Mouse (Mus musculus) lung, postnatal 0 days (tissue): ENCODE data around the gene Fbxw8. TPM values are rescaled to one million over a fixed set of nuclear protein-coding genes. Genes with fewer than 3 reads are reported as not detected.
A peak's percentile ranks its signal among the peaks of the same experiment; 100 is the strongest.

Experiments used
- ATAC-seq: fragments of 200-750 bp; cut with Nextera tagmentation; 2 replicates; pipeline ENCODE4 v1.8.0; 2017; ENCODE audit warnings: moderate library complexity
- DNase-seq: peaks from one replicate; pipeline ENCODE4 v3.0.0-alpha.2; 2016; ENCODE audit warnings: low spot score
- H3K27ac ChIP-seq: fragments of 300-500 bp; sonication (generic); 2 replicates; pipeline ENCODE4 v1.5.1; 2014; ENCODE audit warnings: antibody characterized with exemption, mild to moderate bottlenecking, low read length, mixed read lengths
- H3K27me3 ChIP-seq: fragments of 300-500 bp; sonication (generic); replicated peaks from 2 replicates; pipeline ENCODE4 v1.6.1; 2014; ENCODE audit warnings: low read length, mixed read lengths; ENCODE audit not compliant: insufficient read depth
- H3K36me3 ChIP-seq: fragments of 300-500 bp; sonication (generic); 2 replicates; pipeline ENCODE4 v1.6.1; 2014; ENCODE audit warnings: low read length, mixed read lengths; ENCODE audit not compliant: insufficient read depth
- H3K4me1 ChIP-seq: fragments of 300-500 bp; sonication (generic); 2 replicates; pipeline ENCODE4 v1.6.1; 2014; ENCODE audit warnings: antibody characterized with exemption, low read depth, low read length, mixed read lengths; ENCODE audit not compliant: insufficient read depth
- H3K4me2 ChIP-seq: fragments of 300-500 bp; sonication (generic); replicated peaks from 2 replicates; pipeline ENCODE4 v1.6.1; 2014; ENCODE audit warnings: low read depth, mild to moderate bottlenecking, low read length, moderate library complexity, mixed read lengths
- H3K4me3 ChIP-seq: fragments of 300-500 bp; sonication (generic); 2 replicates; pipeline ENCODE4 v1.5.1; 2014; ENCODE audit warnings: low read depth, low read length
- H3K9ac ChIP-seq: fragments of 300-500 bp; sonication (generic); replicated peaks from 2 replicates; pipeline ENCODE4 v1.6.1; 2014; ENCODE audit warnings: low read depth, mild to moderate bottlenecking
- H3K9me3 ChIP-seq: fragments of 300-500 bp; sonication (generic); 2 replicates; pipeline ENCODE4 v1.6.1; 2016; ENCODE audit warnings: low read length, mixed read lengths
- CTCF ChIP-seq: IDR thresholded peaks from 2 replicates; pipeline ENCODE4 v1.5.1; 2016; ENCODE audit warnings: antibody characterized with exemption, mild to moderate bottlenecking
- EP300 ChIP-seq: IDR thresholded peaks from 2 replicates; pipeline ENCODE4 v1.6.1; 2016; ENCODE audit warnings: antibody characterized with exemption, mild to moderate bottlenecking, control low read depth
- WGBS: fragments of 180-500 bp; shearing (Covaris S2); extraction: QIAGEN DNeasy Blood & Tissue Kit; methylation state at CpG from one replicate; pipeline ENCODE4 v1.1.7; 2014; 5-methylcytosine and 5-hydroxymethylcytosine counted together
- polyA plus RNA-seq: library from polyadenylated mRNA; unstranded; fragments of >200 nt; fragmentation: Nextera tagmentation; extraction: Ambion mirVana; gene quantifications from 2 replicates; pipeline ENCODE4 v1.2.1, GENCODE M21; 2015

Gene Fbxw8
- polyA plus RNA-seq, 1 experiment from 2014 or later: 27.9 TPM

- DNase-seq: no peak
- Histone ChIP-seq H3K4me3 (no peak overlapping the region), H3K27me3 (no peaks in the 10 kb centered on the region), H3K4me2 (no peak overlapping the region), H3K9me3 (no peaks in the 10 kb centered on the region), H3K36me3 (no peaks in the 10 kb centered on the region; the same call in 1 of the 2 replicates), H3K27ac (no peak overlapping the region), H3K9ac (no peak overlapping the region), H3K4me1 (no peaks in the 10 kb centered on the region)
- ATAC-seq: no peak
- WGBS: 90% methylated on average over 14 of the region's 18 CpGs
- TF ChIP-seq EP300 (no peak), CTCF (no peak)
Measured at GRCm38 (mm10) chr5:118061391-118061790, 93.9 kb downstream of the Fbxw8 start.

- no peak for DNase-seq
- TF ChIP-seq EP300: no peak
- TF ChIP-seq CTCF: no peak
- H3K27ac ChIP-seq: no peak overlapping the region
- H3K9ac ChIP-seq: no peak overlapping the region
- H3K9me3 ChIP-seq: no peaks in the 10 kb centered on the region
- no peak overlapping the region for H3K4me2 ChIP-seq
- ATAC-seq: no peak
- H3K4me1 ChIP-seq: no peaks in the 10 kb centered on the region
- H3K27me3 ChIP-seq: no peaks in the 10 kb centered on the region
- 85% methylated on average over 9 of the region's 9 CpGs for WGBS
- H3K36me3 ChIP-seq: no peaks in the 10 kb centered on the region
- no peak overlapping the region for H3K4me3 ChIP-seq
Measured at GRCm38 (mm10) chr5:118059646-118060045, 95.6 kb downstream of the Fbxw8 start.

GRCm38 (mm10) chr5:118058858-118059257 is 96.4 kb downstream of the Fbxw8 start:
- Histone ChIP-seq H3K36me3 (no peaks in the 10 kb centered on the region), H3K27ac (no peak overlapping the region), H3K4me3 (no peak overlapping the region), H3K4me2 (no peak overlapping the region), H3K4me1 (no peaks in the 10 kb centered on the region), H3K9me3 (no peaks in the 10 kb centered on the region), H3K9ac (no peak overlapping the region), H3K27me3 (no peaks in the 10 kb centered on the region)
- TF ChIP-seq EP300: no peak
- no peak for TF ChIP-seq CTCF
- no peak for ATAC-seq
- no peak for DNase-seq
- 82% methylated on average over 10 of the region's 10 CpGs for WGBS

- no peaks in the 10 kb centered on the region for H3K4me1 ChIP-seq
- H3K36me3 ChIP-seq: no peaks in the 10 kb centered on the region
- no peak overlapping the region for H3K27ac ChIP-seq
- TF ChIP-seq CTCF (no peak), EP300 (no peak)
- DNase-seq: peak; percentile 31
- H3K4me2 ChIP-seq: no peak overlapping the region
- H3K9me3 ChIP-seq: no peaks in the 10 kb centered on the region
- H3K27me3 ChIP-seq: no peaks in the 10 kb centered on the region
- H3K4me3 ChIP-seq: no peak overlapping the region
- WGBS: 29% methylated on average over 8 of the region's 8 CpGs
- ATAC-seq: peak; percentile 50
- no peak overlapping the region for H3K9ac ChIP-seq
Measured at GRCm38 (mm10) chr5:118057508-118058111, 97.7 kb downstream of the Fbxw8 start.

GRCm38 (mm10) chr5:118053205-118053604 is 102.1 kb downstream of the Fbxw8 start:
- H3K4me3 ChIP-seq: no peak overlapping the region
- no peak overlapping the region for H3K27ac ChIP-seq
- no peaks in the 10 kb centered on the region for H3K36me3 ChIP-seq
- H3K27me3 ChIP-seq: no peaks in the 10 kb centered on the region
- 87% methylated on average over 2 of the region's 2 CpGs for WGBS
- no peaks in the 10 kb centered on the region for H3K4me1 ChIP-seq
- H3K4me2 ChIP-seq: no peak overlapping the region
- no peak overlapping the region for H3K9ac ChIP-seq
- DNase-seq: no peak
- no peaks in the 10 kb centered on the region for H3K9me3 ChIP-seq
- TF ChIP-seq EP300 (no peak), CTCF (no peak)
- ATAC-seq: no peak

GRCm38 (mm10) chr5:118051981-118052662 is 103.1 kb downstream of the Fbxw8 start:
- no peak overlapping the region for H3K27ac ChIP-seq

More at GRCm38 (mm10) chr5:118051981-118052662, 103.1 kb downstream of the Fbxw8 start:
- no peak for DNase-seq
- H3K9me3 ChIP-seq: no peaks in the 10 kb centered on the region
- no peak overlapping the region for H3K4me3 ChIP-seq
- no peak overlapping the region for H3K4me2 ChIP-seq
- H3K4me1 ChIP-seq: no peaks in the 10 kb centered on the region
- WGBS: 54% methylated on average over 8 of the region's 8 CpGs
- H3K9ac ChIP-seq: no peak overlapping the region
- TF ChIP-seq EP300 (no peak), CTCF (no peak)
- no peaks in the 10 kb centered on the region for H3K36me3 ChIP-seq
- H3K27me3 ChIP-seq: no peaks in the 10 kb centered on the region
- ATAC-seq: no peak
